Mouse (Mus musculus) heart, embryonic 14.5 days (tissue): ENCODE measurements around the gene Gabpa. TPM values are rescaled to one million over a fixed set of nuclear protein-coding genes. Genes with fewer than 3 reads are reported as not detected.
A peak's percentile ranks its signal among the peaks of the same experiment; 100 is the strongest.

Experiments used
- ATAC-seq: fragments of 200-750 bp; cut with Nextera tagmentation; 2 replicates; pipeline ENCODE4 v1.8.0; 2017; ENCODE audit warnings: low read depth, moderate TSS enrichment; ENCODE audit not compliant: insufficient number of reproducible peaks, insufficient read depth, low FRiP score
- H3K27ac ChIP-seq, 2 experiments: fragments of 200-500 bp in 1 of 2; fragments of 300-500 bp in 1 of 2; sonication (generic) in 1 of 2; replicated peaks in 1 of 2; 2 replicates each; pipeline ENCODE4 v1.5.1; 2012 to 2014; ENCODE audit warnings: low read depth in 2 of 2, low read length in 2 of 2, control low read depth in 1 of 2, mild to moderate bottlenecking in 1 of 2, mixed read lengths in 1 of 2; ENCODE audit not compliant: control insufficient read depth in 1 of 2, insufficient read depth in 1 of 2
- H3K27me3 ChIP-seq: fragments of 300-500 bp; sonication (generic); 2 replicates; pipeline ENCODE4 v1.6.1; 2014; ENCODE audit warnings: mild to moderate bottlenecking, low read length, control low read depth; ENCODE audit not compliant: control insufficient read depth, insufficient read depth
- H3K36me3 ChIP-seq: fragments of 300-500 bp; sonication (generic); 2 replicates; pipeline ENCODE4 v1.6.1; 2014; ENCODE audit warnings: mild to moderate bottlenecking, control low read depth, low read length, mixed read lengths; ENCODE audit not compliant: control insufficient read depth, insufficient read depth
- H3K4me1 ChIP-seq, 2 experiments: fragments of 200-500 bp in 1 of 2; fragments of 300-500 bp in 1 of 2; sonication (generic) in 1 of 2; 2 replicates each; pipeline ENCODE4 v1.6.1; 2012 to 2014; ENCODE audit warnings: low read length in 2 of 2, control low read depth in 1 of 2, mixed read lengths in 1 of 2; ENCODE audit not compliant: control insufficient read depth in 2 of 2, insufficient read depth in 2 of 2
- H3K4me2 ChIP-seq: fragments of 300-500 bp; sonication (generic); 2 replicates; pipeline ENCODE4 v1.6.1; 2014; ENCODE audit warnings: mild to moderate bottlenecking, low read length
- H3K4me3 ChIP-seq, 2 experiments: fragments of 200-500 bp in 1 of 2; fragments of 300-500 bp in 1 of 2; sonication (generic) in 1 of 2; 2 replicates each; pipeline ENCODE4 v1.5.1; 2012 to 2014; ENCODE audit warnings: low read length in 2 of 2, mild to moderate bottlenecking in 2 of 2, control low read depth in 1 of 2, low read depth in 1 of 2, moderate library complexity in 1 of 2; ENCODE audit not compliant: control insufficient read depth in 1 of 2, insufficient read depth in 1 of 2
- H3K9ac ChIP-seq: fragments of 300-500 bp; sonication (generic); 2 replicates; pipeline ENCODE4 v1.6.1; 2014; ENCODE audit warnings: mild to moderate bottlenecking, low read length
- H3K9me3 ChIP-seq: fragments of 300-500 bp; sonication (generic); 2 replicates; pipeline ENCODE4 v1.6.1; 2016; ENCODE audit warnings: low read length, control low read depth; ENCODE audit not compliant: control insufficient read depth
- WGBS: fragments of 180-500 bp; shearing (Covaris S2); extraction: QIAGEN DNeasy Blood & Tissue Kit; methylation state at CpG from one replicate; pipeline ENCODE4 v1.1.7; 2014; 5-methylcytosine and 5-hydroxymethylcytosine counted together
- polyA plus RNA-seq: library from polyadenylated mRNA; unstranded; fragments of >200 nt; fragmentation: Nextera tagmentation; extraction: Ambion mirVana; gene quantifications from 2 replicates; pipeline ENCODE4 v1.2.1, GENCODE M21; 2014

Gabpa gene
- polyA plus RNA-seq, result 37.2 and 38.6 TPM in 2 replicates

DNA sequence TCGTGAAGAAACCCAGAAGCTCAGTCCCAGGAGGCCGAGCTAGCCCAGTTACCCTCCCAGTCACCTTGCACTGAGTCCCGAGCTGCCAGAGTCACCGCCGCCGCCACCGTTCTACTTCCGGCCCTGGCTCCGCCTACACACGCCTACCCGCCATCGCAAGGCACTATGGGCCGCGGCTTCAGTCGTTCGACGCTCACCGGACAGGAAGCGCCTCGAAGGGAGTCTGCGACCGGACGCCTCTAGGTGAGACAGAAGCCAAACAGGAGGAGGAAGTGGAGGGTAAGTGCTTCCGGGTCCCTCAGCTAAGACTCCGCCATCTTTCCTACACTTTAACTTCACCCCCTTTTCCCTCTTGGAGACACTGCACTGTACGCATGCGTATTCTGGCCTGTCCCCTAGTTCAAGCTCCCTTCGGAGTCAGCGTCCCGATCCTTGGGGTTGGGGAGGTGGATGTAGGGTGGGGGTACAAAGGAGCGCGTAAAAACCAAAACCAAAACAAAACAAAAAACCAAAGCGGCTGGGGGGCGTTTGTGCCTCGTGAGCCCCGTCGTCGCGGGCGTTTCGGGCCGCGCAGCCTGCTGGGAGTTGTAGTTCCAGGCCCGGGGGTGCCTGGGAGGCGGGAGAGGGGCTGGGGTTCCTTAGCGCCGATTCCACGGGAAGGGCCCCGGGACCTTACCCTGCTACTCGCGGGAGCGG, at the start of gene Gabpa:
Gene Gabpa, plus strand, starts transcription at position 181 of the 696 bp plus-strand sequence.
- ATAC-seq, result peak; percentile 93
- Histone ChIP-seq H3K27ac (peak within 1 kb of the TSS; percentile 99 to 100), H3K9me3 (no peaks in the 10 kb centered on the region), H3K36me3 (peaks cover 37% of the 10 kb centered on the region), H3K4me1 (peaks cover 4 to 29% of the 10 kb centered on the region in 2 experiments; a peak in 3 of 4 replicates), H3K4me2 (peak within 1 kb of the TSS; percentile 85), H3K27me3 (no peaks in the 10 kb centered on the region), H3K4me3 (peak within 1 kb of the TSS; percentile 98 to 99), H3K9ac (peak within 1 kb of the TSS; percentile 99)
- under 1% methylated on average over 51 of the region's 52 CpGs for WGBS

DNA sequence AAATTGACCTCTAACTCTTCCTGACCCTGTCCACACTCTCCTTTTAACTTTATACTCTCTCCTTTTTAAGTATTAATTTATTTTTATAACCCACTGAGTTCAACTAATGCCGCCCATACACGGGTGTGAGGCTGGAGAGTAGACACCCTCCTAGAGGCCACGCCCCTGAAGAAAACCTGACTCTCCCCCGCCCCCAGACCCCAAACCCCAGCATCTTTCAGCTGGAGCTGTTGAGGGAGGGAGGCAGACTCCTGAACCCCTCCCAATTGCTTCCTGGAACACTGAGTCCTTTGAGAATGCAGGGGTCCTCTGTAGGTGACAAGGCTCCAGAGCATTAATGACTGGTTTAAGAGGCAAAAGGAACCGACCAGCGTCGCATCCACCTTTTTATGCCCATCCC, 49.8 kb upstream of the Gabpa start:
- no peak overlapping the region for H3K4me3 ChIP-seq
- no peak overlapping the region for H3K9ac ChIP-seq
- no peak overlapping the region for H3K27ac ChIP-seq
- no peak overlapping the region for H3K4me2 ChIP-seq
- no peaks in the 10 kb centered on the region for H3K9me3 ChIP-seq
- H3K36me3 ChIP-seq, result no peaks in the 10 kb centered on the region
- H3K4me1 ChIP-seq, result no peaks in the 10 kb centered on the region; a peak in 1 of 4 replicates
- 32% methylated on average over 7 of the region's 7 CpGs for WGBS
- ATAC-seq, result no peak
- H3K27me3 ChIP-seq, result no peaks in the 10 kb centered on the region

DNA sequence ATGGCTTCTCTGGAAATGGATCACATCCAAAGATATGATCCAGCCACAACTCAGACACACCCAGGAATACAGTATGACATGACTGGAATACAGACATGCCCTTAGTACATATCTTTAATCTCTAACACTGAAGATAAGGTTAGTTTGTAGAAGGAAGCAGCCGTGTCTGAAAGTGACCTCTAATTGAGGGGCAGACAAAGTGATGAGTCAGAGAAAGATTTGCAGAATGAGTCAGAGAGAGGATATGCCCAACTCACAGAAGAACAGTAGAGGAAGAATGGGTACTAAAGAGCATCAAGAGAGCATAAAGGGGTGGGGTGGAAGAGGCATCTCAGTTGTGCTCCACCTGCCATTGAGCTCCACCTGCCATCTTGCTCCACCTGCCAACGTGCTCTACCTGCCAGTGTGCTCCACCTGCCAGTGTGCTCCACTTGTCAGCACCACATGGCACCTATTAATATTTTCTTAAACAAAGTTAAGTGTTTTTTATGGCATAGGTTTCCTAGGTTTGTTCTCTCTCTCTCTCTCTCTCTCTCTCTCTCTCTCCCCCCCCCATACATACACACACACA, 44.0 kb upstream of the Gabpa start:
- ATAC-seq, result no peak
- no peaks in the 10 kb centered on the region for H3K36me3 ChIP-seq
- H3K27ac ChIP-seq, result no peak overlapping the region
- H3K9ac ChIP-seq, result no peak overlapping the region
- H3K4me2 ChIP-seq, result no peak overlapping the region
- no peaks in the 10 kb centered on the region for H3K27me3 ChIP-seq
- no peak overlapping the region for H3K4me3 ChIP-seq
- no peaks in the 10 kb centered on the region for H3K4me1 ChIP-seq
- WGBS, result 48% methylated on average over 2 of the region's 2 CpGs
- H3K9me3 ChIP-seq, result 0 out of 2 replicates have a peak, but pooled peaks cover 4% of the 10 kb centered on the region

DNA sequence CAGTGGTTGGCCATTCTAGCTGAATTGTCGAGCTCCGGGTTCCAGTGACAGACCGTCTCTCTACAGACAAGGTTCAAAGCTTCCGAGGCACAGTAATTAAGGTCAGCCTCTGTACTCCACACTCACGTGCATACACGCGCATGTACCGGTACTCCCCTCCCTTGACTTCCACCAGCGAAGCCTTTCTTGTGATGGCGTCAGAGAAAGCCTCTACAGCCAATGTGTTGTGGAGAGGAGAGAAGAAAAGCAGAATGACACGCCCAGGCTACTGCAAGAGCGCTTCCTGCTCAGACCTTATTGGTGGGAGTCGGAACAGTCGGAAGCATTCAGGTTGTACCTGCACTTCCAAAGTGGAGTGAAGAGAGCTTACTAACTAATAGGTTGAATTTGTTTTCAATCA, 41.3 kb upstream of the Gabpa start:
- H3K27ac ChIP-seq, result no peak overlapping the region
- H3K27me3 ChIP-seq, result no peaks in the 10 kb centered on the region
- H3K4me3 ChIP-seq, result no peak overlapping the region
- WGBS, result 82% methylated on average over 14 of the region's 14 CpGs
- H3K4me2 ChIP-seq, result no peak overlapping the region
- H3K36me3 ChIP-seq, result no peaks in the 10 kb centered on the region
- 0 out of 2 replicates have a peak, but pooled peaks cover 4% of the 10 kb centered on the region for H3K9me3 ChIP-seq
- no peak overlapping the region for H3K9ac ChIP-seq
- no peak for ATAC-seq
- H3K4me1 ChIP-seq, result no peaks in the 10 kb centered on the region

DNA sequence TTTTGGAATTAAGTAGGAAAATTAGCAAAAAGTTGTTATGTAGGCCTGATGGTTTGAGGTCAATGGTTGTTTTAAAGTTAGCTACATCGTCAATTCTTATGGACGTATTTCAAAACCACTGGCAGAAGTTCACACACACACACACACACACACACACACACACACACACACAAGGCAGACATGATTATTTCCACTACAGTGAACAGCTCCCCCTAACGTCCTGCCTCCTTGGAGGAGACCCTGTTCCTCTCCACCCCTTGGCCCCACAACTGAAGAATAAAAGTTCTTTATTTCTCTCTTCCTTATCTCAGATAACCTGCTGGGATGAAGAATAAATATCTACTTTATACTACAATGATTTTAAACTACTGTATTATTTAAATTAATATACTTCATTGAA, 39.4 kb upstream of the Gabpa start:
- H3K4me3 ChIP-seq, result no peak overlapping the region
- 60% methylated on average over 3 of the region's 3 CpGs for WGBS
- no peaks in the 10 kb centered on the region for H3K27me3 ChIP-seq
- H3K4me2 ChIP-seq, result no peak overlapping the region
- 0 out of 2 replicates have a peak, but pooled peaks cover 4% of the 10 kb centered on the region for H3K9me3 ChIP-seq
- no peaks in the 10 kb centered on the region for H3K36me3 ChIP-seq
- no peak overlapping the region for H3K27ac ChIP-seq
- H3K9ac ChIP-seq, result no peak overlapping the region
- ATAC-seq, result no peak
- no peaks in the 10 kb centered on the region for H3K4me1 ChIP-seq

DNA sequence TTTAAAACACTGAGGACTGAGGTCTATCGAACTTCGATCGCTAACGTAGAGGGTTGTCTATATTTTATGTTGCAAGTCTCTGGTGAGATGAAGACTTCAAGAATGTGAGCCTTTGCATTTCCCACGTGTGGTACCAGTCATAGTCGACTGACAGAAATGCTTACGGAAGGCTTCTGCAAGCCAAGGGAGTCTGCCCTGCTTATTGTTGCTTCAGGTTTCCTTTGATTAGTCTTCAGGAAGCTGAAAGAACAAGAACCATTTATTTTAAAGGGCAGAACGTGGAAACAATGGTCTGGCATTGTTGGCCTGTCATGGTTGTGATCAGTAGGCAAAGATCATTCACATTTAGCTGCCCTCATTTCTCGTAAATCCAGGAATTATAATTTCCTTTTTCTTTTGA, 38.0 kb upstream of the Gabpa start:
- WGBS, result 77% methylated on average over 9 of the region's 9 CpGs
- Histone ChIP-seq H3K9me3 (no peaks in the 10 kb centered on the region), H3K27me3 (no peaks in the 10 kb centered on the region), H3K36me3 (no peaks in the 10 kb centered on the region), H3K27ac (no peak overlapping the region), H3K4me3 (no peak overlapping the region), H3K4me1 (no peaks in the 10 kb centered on the region; a peak in 1 of 4 replicates), H3K9ac (no peak overlapping the region), H3K4me2 (no peak overlapping the region)
- ATAC-seq, result no peak

DNA sequence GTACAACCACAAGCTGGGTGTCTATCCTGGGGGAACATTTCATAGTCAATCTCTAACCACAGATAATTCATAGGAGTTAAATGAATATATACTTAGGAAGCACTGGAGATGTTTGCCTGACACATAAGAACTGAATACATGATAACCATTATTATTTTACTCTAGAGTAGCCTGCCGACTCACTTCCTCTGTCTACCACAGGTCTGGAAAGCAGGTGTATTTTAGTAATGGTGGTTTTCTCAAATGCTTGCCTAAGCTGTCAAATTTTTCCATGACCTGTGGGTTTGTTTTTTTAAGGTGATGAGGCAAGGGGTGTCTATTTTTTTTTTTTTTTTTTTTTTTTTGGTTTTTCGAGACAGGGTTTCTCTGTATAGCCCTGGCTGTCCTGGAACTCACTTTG, 34.7 kb upstream of the Gabpa start:
- Histone ChIP-seq H3K27ac (no peak overlapping the region), H3K4me3 (no peak overlapping the region), H3K9ac (no peak overlapping the region), H3K9me3 (no peaks in the 10 kb centered on the region), H3K36me3 (no peaks in the 10 kb centered on the region), H3K4me1 (peaks cover 6 to 8% of the 10 kb centered on the region in 2 experiments; a peak in 3 of 4 replicates), H3K4me2 (no peak overlapping the region), H3K27me3 (no peaks in the 10 kb centered on the region)
- 91% methylated on average over 1 of the region's 2 CpGs for WGBS
- no peak for ATAC-seq
